Mouse (Mus musculus) urinary bladder, adult 18-20 months (tissue): ENCODE data around the gene Vmn1r174.
"Not testable (repeated sequence)": the region's sequence is repeated elsewhere in the genome, so short reads cannot be mapped to it uniquely, and the experiment has no call there.

Source experiments
- DNase-seq, 2 experiments: peaks; one replicate each; pipeline ENCODE4 v3.0.0; 2022; ENCODE audit warnings: low spot score in 2 of 2, mixed read lengths in 2 of 2

The Vmn1r174 gene

DNA sequence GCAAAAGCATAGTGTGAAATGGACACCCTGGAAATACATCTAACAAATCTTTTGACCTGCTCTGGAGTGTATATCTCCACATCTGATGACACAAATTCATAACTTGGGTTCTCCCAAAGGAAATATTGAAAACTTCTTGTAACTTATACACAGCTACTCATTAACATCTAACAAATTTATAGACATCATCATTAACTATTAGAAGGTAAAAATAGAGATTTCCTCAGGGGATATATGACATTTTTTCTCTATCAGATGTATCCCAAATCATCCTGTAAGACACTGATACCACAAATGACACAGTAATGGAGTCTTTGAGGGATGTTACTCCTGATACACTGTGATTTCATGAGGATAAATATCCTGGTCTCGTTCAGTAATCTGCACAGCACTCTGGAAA is at the start of gene Vmn1r174:
Gene Vmn1r174, plus strand, starts transcription at position 301 of the 400 bp plus-strand sequence.
- not testable (repeated sequence) for DNase-seq

DNA sequence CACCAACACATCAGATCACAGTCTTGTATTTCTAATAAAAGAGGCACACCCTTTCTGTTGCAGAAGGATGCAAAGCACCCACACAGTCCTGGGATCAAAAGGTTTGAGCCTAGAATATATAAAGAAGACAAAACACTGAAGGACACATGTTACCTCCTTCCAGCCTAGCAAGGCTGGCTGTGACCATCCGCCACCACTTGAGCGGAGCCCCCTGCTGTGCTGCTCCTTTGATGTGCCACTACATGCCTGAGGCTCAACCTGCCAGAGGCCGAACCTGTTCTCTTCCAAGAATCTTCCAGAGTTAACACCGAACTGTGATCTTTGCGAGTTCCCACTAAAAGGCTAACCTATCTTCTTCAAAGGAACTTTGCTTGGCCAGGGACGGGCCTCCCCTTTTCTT is 32.5 kb downstream of the Vmn1r174 start:
- no peak for DNase-seq

DNA sequence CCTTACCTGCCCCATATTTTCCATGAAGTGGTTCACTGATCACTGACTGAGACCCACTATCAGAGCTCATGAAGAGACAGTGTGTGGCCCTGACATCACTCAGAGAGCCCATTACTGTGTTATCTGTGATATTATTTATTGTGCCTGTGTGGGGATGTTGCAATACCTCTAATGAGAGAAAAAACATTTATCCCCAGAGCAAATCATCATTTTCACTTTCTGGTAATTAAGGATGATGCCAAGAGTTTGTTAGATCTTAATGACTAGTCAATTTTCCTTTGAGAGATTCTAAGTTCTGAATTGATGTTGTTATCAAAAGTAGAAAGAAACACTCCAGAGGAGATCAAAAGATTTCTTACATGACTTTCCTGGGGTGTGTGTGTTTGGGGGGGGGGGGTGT is 58.5 kb downstream of the Vmn1r174 start, which contains the start of gene Vmn1r175:
Gene Vmn1r175, minus strand, starts transcription at position 101 of the 400 bp plus-strand sequence.
- not testable (repeated sequence) for DNase-seq
